Mouse (Mus musculus) intestine, embryonic 16.5 days (tissue): ENCODE data around the gene Hist1h2bk. TPM values are rescaled to one million over a fixed set of nuclear protein-coding genes. Genes with fewer than 3 reads are reported as not detected.

Experiments
- ATAC-seq: fragments of 200-750 bp; cut with Nextera tagmentation; 2 replicates; pipeline ENCODE4 v1.8.0; 2017; ENCODE audit warnings: moderate TSS enrichment, moderate library complexity
- H3K27ac ChIP-seq: fragments of 300-500 bp; sonication (generic); 2 replicates; pipeline ENCODE4 v1.5.1; 2014; ENCODE audit warnings: mild to moderate bottlenecking, low read length
- H3K27me3 ChIP-seq: fragments of 300-500 bp; sonication (generic); replicated peaks from 2 replicates; pipeline ENCODE4 v1.6.1; 2014; ENCODE audit warnings: low read length, control low read depth, mixed read lengths; ENCODE audit not compliant: control insufficient read depth, insufficient read depth
- H3K36me3 ChIP-seq: fragments of 300-500 bp; sonication (generic); 2 replicates; pipeline ENCODE4 v1.6.1; 2014; ENCODE audit warnings: low read length, control low read depth; ENCODE audit not compliant: control insufficient read depth, insufficient read depth
- H3K4me1 ChIP-seq: fragments of 300-500 bp; sonication (generic); 2 replicates; pipeline ENCODE4 v1.6.1; 2014; ENCODE audit warnings: low read length, control low read depth, mixed read lengths; ENCODE audit not compliant: control insufficient read depth, insufficient read depth
- H3K4me2 ChIP-seq: fragments of 300-500 bp; sonication (generic); 2 replicates; pipeline ENCODE4 v1.6.1; 2014; ENCODE audit warnings: low read depth, low read length, control low read depth
- H3K4me3 ChIP-seq: fragments of 300-500 bp; sonication (generic); 2 replicates; pipeline ENCODE4 v1.5.1; 2014; ENCODE audit warnings: mild to moderate bottlenecking, low read length
- H3K9ac ChIP-seq: fragments of 300-500 bp; sonication (generic); 2 replicates; pipeline ENCODE4 v1.6.1; 2014; ENCODE audit warnings: low read depth, low read length
- H3K9me3 ChIP-seq: fragments of 300-500 bp; sonication (generic); 2 replicates; pipeline ENCODE4 v1.6.1; 2016; ENCODE audit warnings: low read length, control low read depth; ENCODE audit not compliant: control insufficient read depth
- WGBS: fragments of 180-500 bp; shearing (Covaris S2); extraction: QIAGEN DNeasy Blood & Tissue Kit; methylation state at CpG from one replicate; pipeline ENCODE4 v1.1.7; 2014; 5-methylcytosine and 5-hydroxymethylcytosine counted together
- polyA plus RNA-seq: library from polyadenylated mRNA; unstranded; fragments of >200 nt; fragmentation: Nextera tagmentation; extraction: Ambion mirVana; gene quantifications from 2 replicates; pipeline ENCODE4 v1.2.1, GENCODE M21; 2015

Hist1h2bk gene
- polyA plus RNA-seq, 1 experiment from 2014 or later = 1.8 TPM

DNA sequence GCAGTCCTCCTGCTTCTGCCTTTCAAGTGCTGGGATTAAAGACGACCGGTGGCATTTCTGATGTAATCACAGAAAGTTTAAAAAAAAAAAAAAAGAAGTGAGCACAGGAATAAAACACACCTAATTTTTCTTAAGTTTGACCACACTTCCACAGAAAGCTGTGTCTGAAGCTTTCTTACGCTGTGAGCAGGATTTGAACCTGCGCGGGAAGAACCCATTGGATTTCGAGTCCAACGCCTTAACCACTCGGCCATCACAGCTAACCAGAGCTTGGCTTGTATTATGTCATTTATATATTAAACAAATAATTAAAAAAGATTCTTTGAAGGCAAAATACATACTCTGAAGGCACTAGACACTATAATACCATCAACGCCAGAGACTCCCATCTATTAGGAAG lies 13.4 kb upstream of the Hist1h2bk start:
- peaks cover 11% of the 10 kb centered on the region for H3K4me1 ChIP-seq
- WGBS = under 1% methylated on average over 9 of the region's 9 CpGs

DNA sequence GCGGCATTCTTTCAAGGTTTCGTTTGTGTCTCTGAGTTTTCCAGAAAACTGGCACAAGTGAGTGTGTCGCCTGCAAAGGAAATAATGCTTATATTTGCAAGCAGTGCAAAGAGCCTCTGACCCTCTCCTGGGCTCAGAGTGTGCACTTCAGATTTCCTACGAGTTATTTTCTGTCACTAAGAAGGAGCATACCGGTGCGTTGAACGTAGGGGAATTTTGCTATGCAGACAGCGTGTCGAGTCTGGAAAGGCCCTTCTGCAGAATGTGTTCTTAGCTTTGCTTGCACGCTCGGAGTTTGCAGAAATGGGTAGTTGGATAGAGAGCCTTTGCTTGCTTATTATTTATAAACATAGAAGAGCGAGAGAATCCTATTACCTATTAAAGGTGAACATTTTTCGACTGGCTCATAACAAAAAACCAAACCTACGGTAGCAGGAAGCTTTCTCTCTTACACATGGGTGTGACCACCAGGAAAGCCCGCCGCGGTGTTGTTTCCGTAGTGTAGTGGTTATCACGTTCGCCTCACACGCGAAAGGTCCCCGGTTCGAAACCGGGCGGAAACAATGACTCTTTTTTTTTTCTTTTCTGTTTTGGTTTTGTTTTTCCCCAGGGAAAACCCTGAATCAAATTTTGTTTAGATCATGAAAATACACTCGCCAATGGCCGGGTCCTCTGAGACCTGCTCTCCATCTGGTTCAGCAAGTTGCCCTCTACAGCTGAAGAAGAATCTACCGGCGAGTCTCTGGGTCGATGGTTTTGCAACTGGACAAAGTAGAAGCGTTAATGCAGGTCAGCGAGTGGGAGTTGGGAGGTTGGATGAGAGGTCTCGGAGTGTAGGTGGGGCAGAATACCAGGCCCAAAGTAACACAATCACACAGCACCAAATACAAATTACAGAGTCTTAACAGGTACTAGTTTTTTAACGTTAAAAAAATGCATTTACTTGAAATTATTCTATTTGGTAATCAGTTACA lies 9.3 kb upstream of the Hist1h2bk start:
- no peaks in the 10 kb centered on the region for H3K9me3 ChIP-seq
- H3K9ac ChIP-seq = peak overlapping the region; percentile 54
- H3K4me3 ChIP-seq = peak overlapping the region; percentile 52
- 1% methylated on average over 35 of the region's 35 CpGs for WGBS
- no peaks in the 10 kb centered on the region for H3K36me3 ChIP-seq
- H3K4me1 ChIP-seq = peaks cover 6% of the 10 kb centered on the region
- H3K4me2 ChIP-seq = peak overlapping the region; percentile 58
- peak; percentile 49; the same call in 1 of the 2 replicates for ATAC-seq
- H3K27me3 ChIP-seq = no peaks in the 10 kb centered on the region
- H3K27ac ChIP-seq = peak overlapping the region; percentile 35

More for the DNA sequence above, 13.4 kb upstream of the Hist1h2bk start:
- Histone ChIP-seq H3K4me2 (peak overlapping the region; percentile 61), H3K9me3 (no peaks in the 10 kb centered on the region), H3K36me3 (no peaks in the 10 kb centered on the region), H3K9ac (peak overlapping the region; percentile 58), H3K27me3 (no peaks in the 10 kb centered on the region), H3K4me3 (peak overlapping the region; percentile 47), H3K27ac (0 out of 2 replicates have a peak overlapping the region, but pooled peaks have one; percentile 2)
- peak; percentile 68 for ATAC-seq

DNA sequence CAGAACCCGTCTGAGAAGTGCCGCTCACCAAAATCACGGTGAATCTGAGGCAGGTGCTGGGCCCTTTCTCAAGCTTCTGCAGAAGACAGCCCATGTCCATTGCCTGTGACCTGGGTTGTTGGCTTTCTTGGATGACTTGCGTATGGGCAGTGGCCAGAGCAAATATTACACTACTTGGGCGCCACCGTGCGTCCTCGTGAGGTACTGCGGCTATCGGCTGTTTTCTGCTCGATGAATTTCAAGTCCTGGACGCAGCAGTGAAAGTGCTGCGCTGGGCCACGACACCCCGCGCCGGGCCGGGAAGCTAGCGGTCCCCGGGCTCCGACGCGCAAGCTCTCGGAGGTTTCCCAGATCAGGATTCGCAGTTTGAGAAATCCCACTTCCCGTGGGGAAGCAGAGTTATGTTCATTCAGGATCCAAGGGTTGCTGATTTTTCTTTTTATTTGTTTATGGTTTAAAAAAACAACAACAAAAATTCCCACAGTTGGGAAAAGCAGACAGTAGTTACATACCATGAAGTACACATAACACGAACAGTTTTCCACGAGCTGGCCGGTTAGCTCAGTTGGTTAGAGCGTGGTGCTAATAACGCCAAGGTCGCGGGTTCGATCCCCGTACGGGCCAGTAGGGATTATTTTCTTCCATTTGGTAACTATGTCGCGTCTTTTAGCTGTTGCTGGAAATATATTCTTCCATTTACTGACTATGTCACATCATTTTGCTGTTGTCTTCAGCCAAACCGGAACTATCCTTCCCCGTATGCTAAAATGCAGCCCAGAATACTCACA lies 6.8 kb upstream of the Hist1h2bk start:
- no peaks in the 10 kb centered on the region for H3K27me3 ChIP-seq
- H3K4me2 ChIP-seq = peak overlapping the region; percentile 70
- peak overlapping the region; percentile 78 for H3K9ac ChIP-seq
- H3K9me3 ChIP-seq = no peaks in the 10 kb centered on the region
- H3K4me1 ChIP-seq = peaks cover 3% of the 10 kb centered on the region
- WGBS = 1% methylated on average over 40 of the region's 40 CpGs
- peak overlapping the region; percentile 87 for H3K27ac ChIP-seq
- no peaks in the 10 kb centered on the region for H3K36me3 ChIP-seq
- peak; percentile 81 for ATAC-seq
- peak overlapping the region; percentile 62 for H3K4me3 ChIP-seq

GRCm38 (mm10) chr13:22029928-22030327 lies 5.7 kb upstream of the Hist1h2bk start:
- Histone ChIP-seq H3K9me3 (no peaks in the 10 kb centered on the region), H3K4me1 (peaks cover 3% of the 10 kb centered on the region), H3K4me3 (no peak overlapping the region), H3K27me3 (no peaks in the 10 kb centered on the region), H3K4me2 (no peak overlapping the region), H3K36me3 (no peaks in the 10 kb centered on the region), H3K9ac (no peak overlapping the region), H3K27ac (no peak overlapping the region)
- no peak for ATAC-seq
- WGBS = 43% methylated on average over 8 of the region's 8 CpGs

DNA sequence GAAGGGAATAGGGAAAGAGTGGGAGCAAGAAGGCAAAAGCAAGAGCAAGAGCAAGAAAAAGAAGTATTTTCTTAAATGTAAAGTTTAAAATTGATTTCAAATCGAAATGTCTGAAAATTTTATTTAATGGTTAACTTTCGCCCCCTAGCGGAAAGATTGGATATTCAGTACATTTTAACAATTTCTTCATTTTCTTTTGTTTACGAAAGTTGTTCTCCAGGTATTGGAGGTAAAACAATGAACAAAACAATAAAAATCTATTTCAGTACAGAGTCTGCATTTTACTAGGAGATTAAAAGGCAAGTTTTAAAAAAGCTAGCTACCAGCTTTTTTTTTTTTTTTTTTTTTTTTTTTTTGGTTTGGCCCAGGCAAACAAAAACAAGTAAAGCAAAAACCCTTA lies 5.2 kb upstream of the Hist1h2bk start:
- H3K27me3 ChIP-seq = no peaks in the 10 kb centered on the region
- WGBS = 10% methylated on average over 4 of the region's 4 CpGs
- no peaks in the 10 kb centered on the region for H3K36me3 ChIP-seq
- no peaks in the 10 kb centered on the region for H3K9me3 ChIP-seq
- ATAC-seq = no peak
- H3K4me1 ChIP-seq = peaks cover 3% of the 10 kb centered on the region
- no peak overlapping the region for H3K4me3 ChIP-seq
- no peak overlapping the region for H3K4me2 ChIP-seq
- no peak overlapping the region for H3K27ac ChIP-seq
- H3K9ac ChIP-seq = no peak overlapping the region

GRCm38 (mm10) chr13:22033741-22034442 lies 1.8 kb upstream of the Hist1h2bk start:
- 34% methylated on average over 5 of the region's 5 CpGs for WGBS
- no peak for ATAC-seq
- H3K27ac ChIP-seq = peak overlapping the region; percentile 78
- H3K4me1 ChIP-seq = peaks cover 4% of the 10 kb centered on the region; the same call in 1 of the 2 replicates
- no peaks in the 10 kb centered on the region for H3K36me3 ChIP-seq
- peak overlapping the region; percentile 61 for H3K4me2 ChIP-seq
- no peaks in the 10 kb centered on the region for H3K9me3 ChIP-seq
- H3K4me3 ChIP-seq = peak overlapping the region; percentile 41
- H3K9ac ChIP-seq = peak overlapping the region; percentile 54
- H3K27me3 ChIP-seq = no peaks in the 10 kb centered on the region

DNA sequence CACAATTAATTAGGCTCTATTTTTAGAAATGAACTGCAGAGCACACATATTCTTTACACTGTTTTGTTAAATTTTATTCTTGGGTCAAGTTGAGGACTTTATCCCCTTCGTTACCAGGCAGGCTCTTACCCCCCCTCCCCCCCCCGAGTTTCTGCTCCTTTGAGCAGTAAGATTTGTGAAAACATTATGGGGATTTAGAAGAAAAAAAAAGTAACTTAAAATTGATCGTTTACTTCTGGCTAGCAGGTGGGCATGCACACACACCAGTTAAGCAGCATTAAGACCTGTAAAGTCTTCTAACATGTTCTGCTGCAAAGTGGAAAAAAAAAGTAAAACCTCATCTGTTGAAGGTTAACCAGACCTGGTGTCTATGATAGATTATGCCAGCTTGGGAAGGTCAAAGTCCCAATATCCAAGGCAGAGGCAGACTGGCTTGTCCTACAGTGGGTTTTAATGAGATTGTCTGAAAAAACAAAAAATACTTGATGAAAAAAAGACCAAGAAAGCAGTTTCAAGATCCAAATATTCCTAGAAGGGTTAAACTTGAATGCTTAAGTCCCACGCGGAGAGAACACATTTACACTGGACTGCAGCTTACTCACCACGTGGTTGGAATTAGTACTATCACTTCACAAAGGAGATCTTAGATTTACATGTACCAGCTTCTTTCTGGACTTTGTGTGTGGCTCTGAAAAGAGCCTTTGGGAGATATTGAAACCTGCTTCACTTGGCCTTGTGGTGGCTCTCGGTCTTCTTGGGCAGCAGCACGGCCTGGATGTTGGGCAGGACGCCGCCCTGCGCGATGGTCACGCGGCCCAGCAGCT lies 1.0 kb upstream of the Hist1h2bk start:
- ATAC-seq = peak; percentile 39
- Histone ChIP-seq H3K9ac (peak overlapping the region; percentile 66), H3K4me3 (peak overlapping the region; percentile 48), H3K4me2 (peak overlapping the region; percentile 61), H3K36me3 (no peaks in the 10 kb centered on the region), H3K27me3 (no peaks in the 10 kb centered on the region), H3K27ac (peak overlapping the region; percentile 93), H3K9me3 (no peaks in the 10 kb centered on the region), H3K4me1 (peaks cover 4% of the 10 kb centered on the region; the same call in 1 of the 2 replicates)
- WGBS = 3% methylated on average over 10 of the region's 14 CpGs

GRCm38 (mm10) chr13:22036149-22036956 lies 683 bp downstream of the Hist1h2bk start:
- Histone ChIP-seq H3K4me2 (peak overlapping the region; percentile 70), H3K9ac (peak overlapping the region; percentile 67), H3K4me1 (peaks cover 12% of the 10 kb centered on the region; the same call in 1 of the 2 replicates), H3K27me3 (no peaks in the 10 kb centered on the region), H3K4me3 (peak overlapping the region; percentile 47), H3K36me3 (no peaks in the 10 kb centered on the region), H3K27ac (peak overlapping the region; percentile 82), H3K9me3 (no peaks in the 10 kb centered on the region)
- WGBS = 3% methylated on average over 20 of the region's 23 CpGs
- peak; percentile 17; the same call in 1 of the 2 replicates for ATAC-seq
